Mouse (Mus musculus) CH12.LX (cell line): ENCODE results near the gene BC005624. TPM values are rescaled to one million over a fixed set of nuclear protein-coding genes. Genes with fewer than 3 reads are reported as not detected.
"Not testable (repeated sequence)": the region's sequence is repeated elsewhere in the genome, so short reads cannot be mapped to it uniquely, and the experiment has no call there.

Experiments
- DNase-seq: peaks from one replicate; pipeline ENCODE4 v3.0.0-alpha.2; 2013; ENCODE audit errors: extremely low read depth
- H3K27ac ChIP-seq: 2 replicates; pipeline ENCODE4 v1.5.1; 2012; ENCODE audit warnings: low read depth, mild to moderate bottlenecking, control low read depth, moderate library complexity; ENCODE audit not compliant: insufficient read depth
- H3K27me3 ChIP-seq: replicated peaks from 2 replicates; pipeline ENCODE3; 2012; ENCODE audit warnings: inconsistent platforms
- H3K36me3 ChIP-seq, 2 experiments: replicated peaks in 1 of 2; 2 replicates each; pipeline versions ENCODE3 to v1.6.1; 2012; ENCODE audit warnings: inconsistent platforms in 1 of 2, low read length in 1 of 2, mild to moderate bottlenecking in 1 of 2, mixed read lengths in 1 of 2, moderate library complexity in 1 of 2; ENCODE audit not compliant: control insufficient read depth in 1 of 2, insufficient read depth in 1 of 2
- H3K4me1 ChIP-seq, 2 experiments: 2 replicates each; pipeline ENCODE4 v1.6.1; 2012; ENCODE audit warnings: inconsistent platforms in 1 of 2, moderate library complexity in 1 of 2; ENCODE audit not compliant: insufficient read depth in 2 of 2, control insufficient read depth in 1 of 2
- H3K4me2 ChIP-seq: 2 replicates; pipeline ENCODE4 v1.6.1; 2012; ENCODE audit warnings: low read depth, mild to moderate bottlenecking, control low read depth; ENCODE audit not compliant: poor library complexity, insufficient read depth, severe bottlenecking
- H3K4me3 ChIP-seq, 3 experiments: fragments of 150-350 bp in 1 of 3; sonication (generic) in 1 of 3; replicated peaks in 1 of 3; 2 replicates each; pipeline versions ENCODE3 to v1.5.1; 2011 to 2012; ENCODE audit warnings: low read depth in 2 of 3, low read length in 2 of 3, mild to moderate bottlenecking in 2 of 3, moderate library complexity in 2 of 3, control low read depth in 1 of 3, improper control_type of control experiment in 1 of 3, inconsistent platforms in 1 of 3, mixed read lengths in 1 of 3; ENCODE audit not compliant: poor library complexity in 1 of 3
- H3K79me2 ChIP-seq: replicated peaks from 2 replicates; pipeline ENCODE4 v1.6.1; 2012; ENCODE audit warnings: mild to moderate bottlenecking, moderate library complexity; ENCODE audit not compliant: control insufficient read depth, poor library complexity, insufficient read depth, severe bottlenecking; ENCODE audit errors: extremely low read depth
- H3K9ac ChIP-seq: 2 replicates; pipeline ENCODE4 v1.6.1; 2012; ENCODE audit warnings: low read depth, mild to moderate bottlenecking, control low read depth, moderate library complexity; ENCODE audit not compliant: insufficient read depth
- H3K9me3 ChIP-seq: replicated peaks from 2 replicates; pipeline ENCODE3; 2012; ENCODE audit warnings: low read length, inconsistent platforms, mixed read lengths
- BHLHE40 ChIP-seq: IDR thresholded peaks from 2 replicates; pipeline ENCODE4 v1.6.1; 2011; ENCODE audit warnings: mild to moderate bottlenecking, low read depth, low read length, improper control_type of control experiment
- CTCF ChIP-seq, 2 experiments: IDR thresholded peaks in 1 of 2; conservative IDR thresholded peaks in 1 of 2; 2 replicates each; pipeline ENCODE4 v1.5.1; 2011 to 2012; ENCODE audit warnings: low read depth in 2 of 2, low read length in 2 of 2, improper control_type of control experiment in 1 of 2, inconsistent platforms in 1 of 2, mild to moderate bottlenecking in 1 of 2, moderate library complexity in 1 of 2
- ELF1 ChIP-seq: IDR thresholded peaks from 2 replicates; pipeline ENCODE4 v1.6.1; 2014; ENCODE audit warnings: low read depth, mild to moderate bottlenecking, inconsistent platforms, low read length, improper control_type of control experiment
- EP300 ChIP-seq: IDR thresholded peaks from 2 replicates; pipeline ENCODE4 v1.6.1; 2011; ENCODE audit warnings: low read length, improper control_type of control experiment
- GABPA ChIP-seq: IDR thresholded peaks from 2 replicates; pipeline ENCODE4 v1.6.1; 2012; ENCODE audit warnings: low read depth, low read length, improper control_type of control experiment, inconsistent platforms; ENCODE audit not compliant: insufficient replicate concordance
- HCFC1 ChIP-seq: IDR thresholded peaks from 2 replicates; pipeline ENCODE4 v1.6.1; 2012; ENCODE audit warnings: low read depth, mild to moderate bottlenecking, inconsistent platforms, low read length, improper control_type of control experiment
- IRF4 ChIP-seq: IDR thresholded peaks from 2 replicates; pipeline ENCODE4 v1.6.1; 2014; ENCODE audit warnings: low read depth, mild to moderate bottlenecking, inconsistent platforms, low read length, improper control_type of control experiment
- KAT2A ChIP-seq: IDR thresholded peaks from 2 replicates; pipeline ENCODE4 v1.6.1; 2012; ENCODE audit warnings: low read length, improper control_type of control experiment, inconsistent platforms; ENCODE audit not compliant: insufficient replicate concordance
- MAFK ChIP-seq: IDR thresholded peaks from 2 replicates; pipeline ENCODE4 v1.6.1; 2011; ENCODE audit warnings: low read length, improper control_type of control experiment; ENCODE audit not compliant: insufficient replicate concordance
- MAZ ChIP-seq: IDR thresholded peaks from 2 replicates; pipeline ENCODE4 v1.6.1; 2012; ENCODE audit warnings: low read depth, mild to moderate bottlenecking, inconsistent platforms, low read length, improper control_type of control experiment, moderate library complexity
- MEF2A ChIP-seq: IDR thresholded peaks from 2 replicates; pipeline ENCODE4 v1.6.1; 2014; ENCODE audit warnings: low read depth, mild to moderate bottlenecking, inconsistent platforms, low read length, improper control_type of control experiment, borderline replicate concordance
- MXI1 ChIP-seq: IDR thresholded peaks from 2 replicates; pipeline ENCODE4 v1.6.1; 2011; ENCODE audit warnings: mild to moderate bottlenecking, low read depth, low read length, improper control_type of control experiment
- MYC ChIP-seq: IDR thresholded peaks from 2 replicates; pipeline ENCODE4 v1.6.1; 2011; ENCODE audit warnings: low read depth, mild to moderate bottlenecking, improper control_type of control experiment, low read length
- NRF1 ChIP-seq: IDR thresholded peaks from 2 replicates; pipeline ENCODE4 v1.6.1; 2014; ENCODE audit warnings: low read depth, mild to moderate bottlenecking, inconsistent platforms, low read length, improper control_type of control experiment, moderate library complexity
- POLR2A ChIP-seq: IDR thresholded peaks from 2 replicates; pipeline ENCODE4 v1.6.1; 2011; ENCODE audit warnings: low read depth, mild to moderate bottlenecking, improper control_type of control experiment, low read length
- POLR2AphosphoS2 ChIP-seq: IDR thresholded peaks from 2 replicates; pipeline ENCODE4 v1.6.1; 2011; ENCODE audit warnings: low read depth, low read length, improper control_type of control experiment
- RCOR1 ChIP-seq: conservative IDR thresholded peaks from 2 replicates; pipeline ENCODE4 v1.6.1; 2012; ENCODE audit warnings: low read depth, mild to moderate bottlenecking, inconsistent platforms, low read length, improper control_type of control experiment
- SIN3A ChIP-seq: IDR thresholded peaks from 2 replicates; pipeline ENCODE4 v1.6.1; 2012; ENCODE audit warnings: low read length, improper control_type of control experiment, inconsistent platforms
- SMC3 ChIP-seq: IDR thresholded peaks from 2 replicates; pipeline ENCODE4 v1.6.1; 2011; ENCODE audit warnings: low read depth, low read length, improper control_type of control experiment
- TBP ChIP-seq: conservative IDR thresholded peaks from 2 replicates; pipeline ENCODE4 v1.6.1; 2011; ENCODE audit warnings: low read depth, low read length, improper control_type of control experiment
- USF2 ChIP-seq: conservative IDR thresholded peaks from 2 replicates; pipeline ENCODE4 v1.6.1; 2011; ENCODE audit warnings: low read depth, low read length, improper control_type of control experiment
- dilution Hi-C: fragments of 300-500 bp; cut with MboI; formaldehyde crosslinking; loops from 2 replicates; pipeline ENCODE4 v1.14.3; 2020; ENCODE audit warnings: low sequenced_read_pairs; ENCODE audit not compliant: extremely low pct_unique_long_range_greater_than_20kb, extremely low pct_ligation_motif_present
- in situ Hi-C: fragments of 300-500 bp; cut with MboI; formaldehyde crosslinking; loops from 3 replicates; pipeline ENCODE4 v1.14.3; 2019; ENCODE audit warnings: low sequenced_read_pairs, low pct_ligation_motif_present, low pct_unique_long_range_greater_than_20kb, mixed read lengths
- polyA plus RNA-seq: library from polyadenylated mRNA; unstranded; fragments of >175 nt; gene quantifications from 2 replicates; pipeline ENCODE4 v1.2.1, GENCODE M21; 2012; ENCODE audit warnings: low read depth; ENCODE audit not compliant: insufficient read length
- total RNA-seq, 2 experiments: library from RNA; depleted of rRNA; stranded (reverse); fragments of 300-350 nt in 1 of 2; fragments of >200 nt in 1 of 2; gene quantifications; 2 replicates each; pipeline ENCODE4 v1.2.3; 2012 to 2014

Gene BC005624
- total and polyA plus RNA-seq, 3 experiments = 40.5 to 68.1 (median 43.2) TPM

DNA sequence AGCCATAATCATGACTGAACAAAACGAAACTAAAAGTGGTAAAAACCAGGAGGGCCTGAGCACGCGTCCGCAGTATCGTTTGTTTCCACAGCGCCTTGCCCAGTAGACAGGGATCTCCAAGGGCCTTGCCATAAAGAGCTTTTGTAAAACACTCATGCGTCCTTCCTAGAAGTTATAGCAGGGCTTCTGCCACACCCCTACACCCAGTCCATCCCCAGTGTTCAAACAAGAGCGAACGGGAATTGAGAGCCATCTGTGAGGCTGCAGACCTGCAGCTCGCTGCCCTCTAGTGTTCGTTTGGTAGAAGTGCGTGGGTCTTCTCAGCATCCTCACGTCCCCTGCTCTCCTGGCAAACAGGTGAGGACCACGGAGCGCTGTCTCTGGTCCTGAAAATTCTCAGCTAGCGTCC, 39.4 kb downstream of the BC005624 start (continued):
- peak; percentile 42; the same call in 1 of the 2 replicates for TF ChIP-seq ELF1
- TF ChIP-seq HCFC1 = peak; percentile 51; the same call in 1 of the 2 replicates
- TF ChIP-seq EP300 = peak; percentile 60
- TF ChIP-seq MAFK = no peak
- TF ChIP-seq SIN3A = peak; percentile 98
- TF ChIP-seq CTCF (conservative IDR thresholded peaks at IDR 0.05 in 1 of 2, IDR thresholded peaks at IDR 0.05 in 1 of 2; ENCODE audit: low read depth in 2 of 2, low read length in 2 of 2) = peak; percentile 86 to 88
- TF ChIP-seq NRF1 = 0 out of 2 replicates have a peak, but pooled peaks have one; percentile 17
- peak; percentile 65 for TF ChIP-seq SMC3
- TF ChIP-seq POLR2AphosphoS2 = no peak
- TF ChIP-seq MAZ = peak; percentile 52; the same call in 1 of the 2 replicates
- peak; percentile 81 for TF ChIP-seq MYC
- TF ChIP-seq MEF2A = peak; percentile 48; the same call in 1 of the 2 replicates

DNA sequence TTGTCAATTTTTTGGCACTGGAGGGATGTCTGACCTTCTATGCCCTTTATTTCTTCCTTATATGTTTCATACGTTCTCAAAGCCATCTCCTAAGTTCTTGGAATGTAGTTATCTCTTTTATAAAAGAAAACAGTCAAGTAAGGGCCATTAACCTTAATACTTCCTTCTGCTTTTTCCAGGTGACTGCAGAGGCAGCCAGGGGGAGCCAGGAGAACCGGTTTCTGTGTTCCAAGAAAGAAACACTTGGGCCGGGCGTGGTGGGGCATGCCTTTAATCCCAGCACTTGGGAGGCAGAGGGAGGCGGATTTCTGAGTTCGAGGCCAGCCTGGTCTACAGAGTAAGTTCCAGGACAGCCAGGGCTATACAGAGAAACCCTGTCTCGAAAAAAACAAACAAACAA, 39.9 kb downstream of the BC005624 start:
- peaks cover 2 to 11% of the 10 kb centered on the region in 2 experiments; a peak in 3 of 4 replicates for H3K4me1 ChIP-seq
- H3K4me2 ChIP-seq = peak overlapping the region; percentile 64
- H3K4me3 ChIP-seq = peak overlapping the region in 2 of 3 experiments; percentile 56 to 72
- H3K36me3 ChIP-seq, in situ Hi-C loops, H3K27ac ChIP-seq, DNase-seq, H3K79me2 ChIP-seq, H3K9me3 ChIP-seq, dilution Hi-C loops: not testable (repeated sequence)
- H3K27me3 ChIP-seq = peaks cover 25% of the 10 kb centered on the region
- peak in 1 of 2 experiments; percentile 26; a peak in 1 of 4 replicates for TF ChIP-seq CTCF (conservative IDR thresholded peaks at IDR 0.05 in 1 of 2, IDR thresholded peaks at IDR 0.05 in 1 of 2; ENCODE audit: low read depth in 2 of 2, low read length in 2 of 2)
- peak overlapping the region; percentile 20; the same call in 1 of the 2 replicates for H3K9ac ChIP-seq

DNA sequence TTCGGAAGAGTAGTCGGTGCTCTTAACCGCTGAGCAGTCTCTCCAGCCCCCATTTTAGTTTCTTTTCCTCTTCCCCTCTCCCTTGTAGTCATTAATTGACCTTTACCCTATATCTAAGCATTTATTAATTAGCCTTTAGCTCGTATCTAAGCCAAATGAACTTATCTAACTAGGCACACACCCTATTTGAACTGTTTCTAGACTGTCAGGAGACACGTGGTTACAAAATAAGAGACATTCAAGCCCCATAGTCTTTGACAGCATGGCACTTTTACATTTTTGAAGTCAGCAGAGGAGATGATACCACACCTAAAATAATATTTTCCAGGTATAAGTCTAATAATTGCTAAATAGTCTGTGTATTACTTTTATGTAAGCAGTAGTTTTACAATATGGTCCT, 40.4 kb downstream of the BC005624 start:
- H3K79me2 ChIP-seq = no peaks in the 10 kb centered on the region
- in situ Hi-C loops = no loop called here
- no peak overlapping the region for H3K9ac ChIP-seq
- no peak overlapping the region for H3K27ac ChIP-seq
- DNase-seq = no peak
- TF ChIP-seq POLR2AphosphoS2 = no peak
- no peak for TF ChIP-seq EP300
- TF ChIP-seq MYC = no peak
- no peak for TF ChIP-seq TBP
- TF ChIP-seq SMC3 = no peak
- no peak for TF ChIP-seq POLR2A
- TF ChIP-seq KAT2A = no peak
- no peak for TF ChIP-seq IRF4
- TF ChIP-seq USF2 = no peak
- no peak for TF ChIP-seq RCOR1
- no peak for TF ChIP-seq NRF1
- no peak for TF ChIP-seq MXI1
- no peak for TF ChIP-seq MAZ
- TF ChIP-seq BHLHE40 = no peak
- TF ChIP-seq GABPA = no peak
- TF ChIP-seq, all 38 proteins: peak for 0
- dilution Hi-C loops = no loop called here
- Histone ChIP-seq H3K9me3 (no peaks in the 10 kb centered on the region), H3K4me2 (no peak overlapping the region), H3K36me3 (no peaks in the 10 kb centered on the region), H3K4me1 (peaks cover 2 to 11% of the 10 kb centered on the region in 2 experiments; a peak in 3 of 4 replicates), H3K4me3 (no peak overlapping the region), H3K27me3 (peaks cover 22% of the 10 kb centered on the region)
